Comparison of ENCODE assay signal across 17 mouse cellular contexts in the genomic region with DNA sequence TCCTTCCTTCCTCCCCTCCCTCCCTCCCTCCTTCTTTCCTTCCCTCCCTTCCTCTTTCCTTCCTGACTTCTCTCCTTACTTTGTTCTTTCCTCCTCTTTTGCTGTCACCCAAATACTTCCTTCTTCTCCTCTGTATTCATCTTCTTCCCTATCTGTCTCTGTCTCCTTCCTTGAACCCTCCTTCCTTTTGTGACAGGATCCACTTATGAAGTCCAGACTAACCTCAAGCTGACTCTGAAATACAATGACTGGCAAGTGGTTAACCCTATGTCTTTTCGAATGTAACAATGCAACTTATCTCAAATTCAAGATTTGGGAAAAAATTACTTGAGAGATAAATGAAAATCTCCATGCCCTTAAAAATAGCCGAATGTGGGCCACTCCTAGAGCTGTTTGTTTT.
"Had no signal": no experiment of that assay in that cellular context is flagged by ENCODE, and none has a peak within 500 bp of the region (broad histone marks: within the 10 kb centered on the region; RNA-seq: fewer than 3 reads in every experiment).

No protein-coding gene starts in this region.

- DNase-seq: kidney, adult 2 months; kidney, postnatal 25 days; layer of hippocampus, postnatal 36 days; liver; lung, adult 18-20 months; lung, postnatal 36 days; thymus, adult 18-20 months; thymus, postnatal 36 days had no signal

- H3K9me3 ChIP-seq: kidney, embryonic 15.5 days; limb, embryonic 10.5 days; limb, embryonic 13.5 days; liver, embryonic 12.5 days; liver, embryonic 15.5 days; midbrain, embryonic 12.5 days; midbrain, embryonic 15.5 days; neural tube, embryonic 13.5 days had no signal

- H3K4me3 ChIP-seq: kidney, embryonic 15.5 days; limb, embryonic 10.5 days; limb, embryonic 13.5 days; liver, embryonic 12.5 days; liver, embryonic 15.5 days; midbrain, embryonic 12.5 days; midbrain, embryonic 15.5 days; neural tube, embryonic 13.5 days had no signal

- H3K9ac ChIP-seq: kidney, embryonic 15.5 days; limb, embryonic 13.5 days; liver, embryonic 12.5 days; liver, embryonic 15.5 days; midbrain, embryonic 12.5 days; midbrain, embryonic 15.5 days; neural tube, embryonic 13.5 days had no signal

- H3K27me3 ChIP-seq: kidney, embryonic 15.5 days; limb, embryonic 13.5 days; liver, embryonic 12.5 days; liver, embryonic 15.5 days; midbrain, embryonic 12.5 days; midbrain, embryonic 15.5 days; neural tube, embryonic 13.5 days had no signal

- ATAC-seq: intestine, postnatal 0 days; liver, embryonic 12.5 days; midbrain, embryonic 15.5 days had no signal

- H3K36me3 ChIP-seq: kidney, embryonic 15.5 days; limb, embryonic 10.5 days; limb, embryonic 13.5 days; liver, embryonic 12.5 days; liver, embryonic 15.5 days; midbrain, embryonic 12.5 days; midbrain, embryonic 15.5 days; neural tube, embryonic 13.5 days had no signal

- H3K4me1 ChIP-seq: kidney, embryonic 15.5 days; limb, embryonic 10.5 days; liver, embryonic 12.5 days; liver, embryonic 15.5 days; midbrain, embryonic 12.5 days; midbrain, embryonic 15.5 days; neural tube, embryonic 13.5 days had no signal

- H3K4me2 ChIP-seq: kidney, embryonic 15.5 days; limb, embryonic 13.5 days; liver, embryonic 12.5 days; liver, embryonic 15.5 days; midbrain, embryonic 12.5 days; midbrain, embryonic 15.5 days; neural tube, embryonic 13.5 days had no signal

- H3K27ac ChIP-seq: limb, embryonic 10.5 days; limb, embryonic 13.5 days; liver, embryonic 12.5 days; liver, embryonic 15.5 days; midbrain, embryonic 12.5 days; midbrain, embryonic 15.5 days; neural tube, embryonic 13.5 days had no signal
